Mouse (Mus musculus) liver, embryonic 14.5 days (tissue): ENCODE measurements at regions not wholly inside any gene's neighbourhood (a gene's known extent, or its start where the extent isn't known, plus 50 kb on each side); places are given as distances from the start of the nearest gene placed in this dataset.

Source experiments
- ATAC-seq: fragments of 200-750 bp; cut with Nextera tagmentation; 2 replicates; pipeline ENCODE4 v1.8.0; 2017; ENCODE audit warnings: moderate number of reproducible peaks, mild to moderate bottlenecking, moderate library complexity; ENCODE audit not compliant: insufficient read depth
- DNase-seq, 3 experiments: peaks; one replicate each; pipeline ENCODE4 v3.0.0-alpha.2; 2012 to 2013; ENCODE audit warnings: low read depth in 3 of 3, low spot score in 3 of 3
- H3K27ac ChIP-seq: fragments of 300-500 bp; sonication (generic); 2 replicates; pipeline ENCODE4 v1.5.1; 2014; ENCODE audit warnings: moderate library complexity, mild to moderate bottlenecking, control low read depth, inconsistent platforms
- H3K27me3 ChIP-seq: fragments of 300-500 bp; sonication (generic); 2 replicates; pipeline ENCODE4 v1.6.1; 2014; ENCODE audit warnings: mild to moderate bottlenecking, low read length, moderate library complexity; ENCODE audit not compliant: control insufficient read depth, insufficient read depth
- H3K36me3 ChIP-seq: fragments of 300-500 bp; sonication (generic); replicated peaks from 2 replicates; pipeline ENCODE4 v1.6.1; 2014; ENCODE audit warnings: low read depth; ENCODE audit not compliant: control insufficient read depth, insufficient read depth
- H3K4me1 ChIP-seq, 2 experiments: fragments of 200-500 bp in 1 of 2; fragments of 300-500 bp in 1 of 2; sonication (generic) in 1 of 2; replicated peaks; 2 replicates each; pipeline ENCODE4 v1.6.1; 2012 to 2014; ENCODE audit warnings: antibody characterized with exemption in 1 of 2, inconsistent platforms in 1 of 2, low read length in 1 of 2; ENCODE audit not compliant: control insufficient read depth in 2 of 2, insufficient read depth in 2 of 2
- H3K4me2 ChIP-seq: fragments of 300-500 bp; sonication (generic); 2 replicates; pipeline ENCODE4 v1.6.1; 2014; ENCODE audit warnings: low read depth, mild to moderate bottlenecking, control low read depth, moderate library complexity
- H3K4me3 ChIP-seq, 2 experiments: fragments of 200-500 bp in 1 of 2; fragments of 300-500 bp in 1 of 2; sonication (generic) in 1 of 2; 2 replicates each; pipeline ENCODE4 v1.5.1; 2012 to 2014; ENCODE audit warnings: low read depth in 2 of 2, low read length in 2 of 2, mild to moderate bottlenecking in 2 of 2, control low read depth in 1 of 2, inconsistent platforms in 1 of 2, moderate library complexity in 1 of 2; ENCODE audit not compliant: insufficient read depth in 1 of 2
- H3K9ac ChIP-seq: fragments of 300-500 bp; sonication (generic); replicated peaks from 2 replicates; pipeline ENCODE4 v1.6.1; 2014; ENCODE audit warnings: mild to moderate bottlenecking, control low read depth, moderate library complexity
- H3K9me3 ChIP-seq: fragments of 300-500 bp; sonication (generic); 2 replicates; pipeline ENCODE4 v1.6.1; 2016; ENCODE audit warnings: low read length, mixed read lengths; ENCODE audit not compliant: control insufficient read depth
- CTCF ChIP-seq: IDR thresholded peaks from 2 replicates; pipeline ENCODE4 v1.5.1; 2016; ENCODE audit warnings: antibody characterized with exemption, low read depth, control low read depth
- EP300 ChIP-seq: IDR thresholded peaks from 2 replicates; pipeline ENCODE4 v1.6.1; 2016; ENCODE audit warnings: antibody characterized with exemption, low read depth
- WGBS: fragments of 180-500 bp; shearing (Covaris S2); extraction: QIAGEN DNeasy Blood & Tissue Kit; methylation state at CpG from one replicate; pipeline ENCODE4 v1.1.7; 2014; ENCODE audit not compliant: insufficient replicate concordance; 5-methylcytosine and 5-hydroxymethylcytosine counted together

GRCm38 (mm10) chr17:29775836-29776235, 59.0 kb upstream of the Ccdc167 start:
- WGBS, result 63% methylated on average over 14 of the region's 14 CpGs
- H3K9me3 ChIP-seq, result no peaks in the 10 kb centered on the region

GRCm38 (mm10) chr17:29773339-29773738, 56.5 kb upstream of the Ccdc167 start:
- H3K9ac ChIP-seq, result no peak overlapping the region
- ATAC-seq (peak; percentile 60; the same call in 1 of the 2 replicates), DNase-seq (peak in 2 of 3 experiments; percentile 13 to 14)
- H3K4me3 ChIP-seq, result no peak overlapping the region
- H3K4me2 ChIP-seq, result peak overlapping the region; percentile 18; the same call in 1 of the 2 replicates
- H3K27me3 ChIP-seq, result no peaks in the 10 kb centered on the region
- no peak overlapping the region for H3K27ac ChIP-seq
- H3K4me1 ChIP-seq, result 0 out of 4 replicates have a peak, but pooled peaks cover 0 to 5% of the 10 kb centered on the region in 2 experiments
- H3K9me3 ChIP-seq, result no peaks in the 10 kb centered on the region
- 10% methylated on average over 14 of the region's 14 CpGs for WGBS
- TF ChIP-seq EP300, result no peak
- peak; percentile 97 for TF ChIP-seq CTCF
- no peaks in the 10 kb centered on the region for H3K36me3 ChIP-seq

More at GRCm38 (mm10) chr17:29775836-29776235, 59.0 kb upstream of the Ccdc167 start:
- Histone ChIP-seq H3K36me3 (no peaks in the 10 kb centered on the region), H3K4me2 (no peak overlapping the region), H3K4me3 (no peak overlapping the region), H3K27ac (no peak overlapping the region), H3K4me1 (no peaks in the 10 kb centered on the region), H3K27me3 (no peaks in the 10 kb centered on the region), H3K9ac (no peak overlapping the region)
- ATAC-seq (no peak), DNase-seq (no peak)
- no peak for TF ChIP-seq EP300
- peak; percentile 18; the same call in 1 of the 2 replicates for TF ChIP-seq CTCF

DNA sequence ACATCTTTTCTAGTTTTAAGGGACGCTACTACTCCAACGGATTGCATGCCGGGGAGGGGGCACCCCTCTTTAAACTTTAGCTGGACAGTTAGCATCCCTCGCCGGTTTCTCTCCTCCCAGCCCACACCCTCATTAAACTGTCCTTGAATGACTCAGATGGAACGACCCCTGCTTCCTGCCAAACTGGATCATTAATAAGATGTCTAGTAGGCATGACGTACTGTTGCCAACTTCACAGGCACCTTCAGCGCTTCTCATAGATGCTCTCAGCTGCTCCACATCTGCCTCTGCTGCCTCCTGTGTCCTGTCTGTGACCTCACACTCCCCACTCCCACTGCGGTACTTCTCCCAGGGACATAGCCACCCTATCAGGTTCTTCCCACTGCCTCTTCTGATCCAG, 54.1 kb upstream of the Ccdc167 start:
- Histone ChIP-seq H3K36me3 (no peaks in the 10 kb centered on the region), H3K27ac (no peak overlapping the region), H3K9me3 (no peaks in the 10 kb centered on the region), H3K4me3 (no peak overlapping the region), H3K27me3 (no peaks in the 10 kb centered on the region), H3K4me1 (0 out of 4 replicates have a peak, but pooled peaks cover 0 to 5% of the 10 kb centered on the region in 2 experiments), H3K4me2 (no peak overlapping the region), H3K9ac (no peak overlapping the region)
- TF ChIP-seq EP300 (no peak), CTCF (no peak)
- ATAC-seq (no peak), DNase-seq (no peak)
- 71% methylated on average over 9 of the region's 9 CpGs for WGBS

GRCm38 (mm10) chr17:29769631-29770030, 52.8 kb upstream of the Ccdc167 start:
- H3K27me3 ChIP-seq, result no peaks in the 10 kb centered on the region
- no peak overlapping the region for H3K4me2 ChIP-seq
- TF ChIP-seq EP300 (no peak), CTCF (no peak)
- DNase-seq (no peak), ATAC-seq (no peak)
- H3K36me3 ChIP-seq, result no peaks in the 10 kb centered on the region
- no peak overlapping the region for H3K9ac ChIP-seq
- 0 out of 4 replicates have a peak, but pooled peaks cover 0 to 5% of the 10 kb centered on the region in 2 experiments for H3K4me1 ChIP-seq
- 63% methylated on average over 10 of the region's 10 CpGs for WGBS
- no peak overlapping the region for H3K4me3 ChIP-seq
- H3K9me3 ChIP-seq, result no peaks in the 10 kb centered on the region
- no peak overlapping the region for H3K27ac ChIP-seq

DNA sequence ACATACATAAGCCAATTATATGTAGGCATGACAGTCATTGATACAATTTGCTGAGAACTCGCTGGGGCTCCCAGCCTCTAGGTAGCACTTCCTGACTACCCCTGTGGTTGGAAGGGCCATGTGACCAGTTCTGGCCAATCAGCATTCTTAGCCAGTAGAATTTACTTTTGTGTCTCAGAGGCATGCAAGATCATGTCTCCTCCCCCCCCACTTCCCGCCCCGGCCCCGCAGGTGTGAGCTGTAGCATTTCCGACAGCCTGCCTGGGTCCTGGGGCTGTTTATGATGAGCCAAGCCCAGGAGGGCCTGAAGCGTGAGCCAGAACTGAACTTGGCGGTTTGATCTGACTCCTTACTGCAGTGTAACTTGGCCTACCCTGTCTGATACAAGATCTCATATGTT, 52.3 kb upstream of the Ccdc167 start:
- H3K27me3 ChIP-seq, result no peaks in the 10 kb centered on the region
- H3K9me3 ChIP-seq, result no peaks in the 10 kb centered on the region
- no peaks in the 10 kb centered on the region for H3K36me3 ChIP-seq
- no peak overlapping the region for H3K27ac ChIP-seq
- H3K4me1 ChIP-seq, result 0 out of 4 replicates have a peak, but pooled peaks cover 0 to 5% of the 10 kb centered on the region in 2 experiments
- DNase-seq (no peak), ATAC-seq (no peak)
- no peak overlapping the region for H3K4me2 ChIP-seq
- WGBS, result 41% methylated on average over 7 of the region's 7 CpGs
- no peak for TF ChIP-seq EP300
- no peak for TF ChIP-seq CTCF
- no peak overlapping the region for H3K9ac ChIP-seq
- H3K4me3 ChIP-seq, result no peak overlapping the region
